Mouse (Mus musculus) stomach, postnatal 0 days (tissue): ENCODE results near the gene Ptpn5.

Source experiments
- CTCF ChIP-seq: IDR thresholded peaks from 2 replicates; pipeline ENCODE4 v1.5.1; 2016; ENCODE audit warnings: antibody characterized with exemption, low read depth, mild to moderate bottlenecking, moderate library complexity
- EP300 ChIP-seq: optimal IDR thresholded peaks from 2 replicates; pipeline ENCODE3; 2016; ENCODE audit warnings: antibody characterized with exemption

DNA sequence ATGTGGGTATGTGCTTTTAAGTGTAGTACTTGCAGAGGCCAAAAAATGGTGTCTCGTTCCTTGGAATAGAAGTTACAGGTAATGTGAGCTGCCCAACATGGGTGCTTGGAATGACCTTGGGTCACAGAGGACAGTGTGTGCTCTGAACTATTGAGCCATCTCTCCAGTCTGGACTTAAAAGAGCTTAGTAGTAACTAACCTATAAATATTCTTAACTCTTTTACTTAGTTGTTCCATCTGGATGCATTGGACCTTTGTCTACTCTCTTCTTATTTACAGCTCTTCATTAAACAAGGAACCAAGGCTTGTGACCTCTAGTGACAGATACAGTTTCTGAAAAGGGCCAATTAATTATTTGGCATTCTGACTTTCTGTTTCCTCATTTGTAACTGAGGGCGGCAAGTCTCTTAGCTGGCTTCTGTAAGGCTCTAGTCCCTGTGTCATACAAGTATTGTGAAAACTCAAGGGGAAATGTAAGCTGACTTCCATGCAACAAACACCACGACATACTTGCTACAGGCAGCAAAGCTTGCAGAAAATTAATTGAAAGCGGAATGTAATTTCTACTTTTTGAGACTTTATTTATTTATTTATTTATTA is 98.6 kb downstream of the Ptpn5 start:
- TF ChIP-seq CTCF (no peak), EP300 (no peak)
